8 mouse cellular contexts compared by ENCODE assay signal in the genomic region with DNA sequence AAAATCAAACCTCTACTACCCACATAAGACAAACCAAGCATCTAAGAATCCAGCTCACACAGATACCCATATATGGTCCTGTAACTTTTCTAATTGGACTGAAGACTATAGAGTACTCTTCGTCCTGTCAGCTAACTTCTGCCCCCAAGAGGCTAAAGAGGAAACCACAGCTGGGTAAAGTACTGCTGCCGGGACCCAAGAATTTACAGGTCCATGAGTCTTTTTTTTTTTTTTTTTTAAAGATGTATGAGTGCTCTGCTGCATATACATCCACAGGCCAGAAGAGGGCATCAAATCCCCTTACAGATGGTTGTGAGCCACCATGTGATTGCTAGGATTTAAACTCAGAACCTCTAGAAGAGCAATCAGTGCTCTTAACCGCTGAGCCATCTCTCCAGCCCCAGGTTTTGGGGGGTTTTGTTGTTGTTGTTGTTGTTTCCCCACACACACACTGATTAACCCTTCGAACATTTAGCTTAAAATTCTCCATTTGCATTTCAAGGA. TPM values are rescaled to one million over a fixed set of nuclear protein-coding genes. Genes with fewer than 3 reads are reported as not detected.
A peak's percentile ranks its signal among the peaks of the same experiment; 100 is the strongest.
DNase-seq lines count a peak whose midpoint lies in the region; ATAC-seq lines count a peak whose summit lies in the region.

No protein-coding gene starts in this region.

- H3K9ac ChIP-seq in hindbrain, embryonic 16.5 days (ENCODE audit: low read depth, low read length): no peak overlapping the region

- peaks cover 12% of the 10 kb centered on the region for H3K4me1 ChIP-seq in hindbrain, embryonic 16.5 days (ENCODE audit: control insufficient read depth, insufficient read depth, low read depth, low read length)

- under 1% methylated on average over 4 of the region's 4 CpGs for WGBS in hindbrain, embryonic 16.5 days

- H3K4me2 ChIP-seq in hindbrain, embryonic 16.5 days (ENCODE audit: low read length): peak overlapping the region; percentile 75

- ATAC-seq in hindbrain, embryonic 16.5 days: peak; percentile 25

- no peaks in the 10 kb centered on the region for H3K27me3 ChIP-seq in hindbrain, embryonic 16.5 days (replicated peaks; ENCODE audit: control insufficient read depth, insufficient read depth, low read length)

- no peaks in the 10 kb centered on the region for H3K9me3 ChIP-seq in hindbrain, embryonic 16.5 days (ENCODE audit: control insufficient read depth, low read length)

- peak overlapping the region; percentile 83 for H3K27ac ChIP-seq in hindbrain, embryonic 16.5 days (ENCODE audit: low read depth, low read length)

- H3K4me3 ChIP-seq in hindbrain, embryonic 16.5 days (ENCODE audit: low read length): peak overlapping the region; percentile 74

- H3K36me3 ChIP-seq in hindbrain, embryonic 16.5 days (ENCODE audit: control insufficient read depth, insufficient read depth, low read length): peaks cover 10% of the 10 kb centered on the region; the same call in 1 of the 2 replicates

- DNase-seq in ZHBTc4 (ENCODE audit: low read depth, low spot score): peak; percentile 92
- peak; percentile 46 to 61 for DNase-seq in cerebellum, postnatal 36 days
- DNase-seq in gastrocnemius, adult 18-20 months (ENCODE audit: low spot score): peak; percentile 66
- DNase-seq in left cerebral cortex, adult 18-20 months (ENCODE audit: low spot score in 2 of 2): peak; percentile 53 to 54
- DNase-seq in lung, postnatal 4 days: peak; percentile 77 to 89
- peak; percentile 70 for DNase-seq in right cerebral cortex, adult 18-20 months
- DNase-seq in urinary bladder, postnatal 25 days (ENCODE audit: low spot score): peak; percentile 62

RNA-seq across cellular contexts. Expression of gene Mettl17, which starts 1.1 kb away (rescaled TPM):
- 10 to 100 TPM; 12.2 to 19.5 TPM for total RNA-seq in gastrocnemius, adult 18-20 months (2021)
- polyA plus RNA-seq in hindbrain, embryonic 16.5 days (2015; fragmentation: Nextera tagmentation; extraction: Ambion mirVana): 80.4 and 88.1 TPM in 2 replicates
- total RNA-seq in left cerebral cortex, adult 18-20 months (2021): 10 to 100 TPM; 27.3 to 31.7 TPM

RNA-seq across cellular contexts. Expression of gene Slc39a2, which starts 9.1 kb away (rescaled TPM):
- under 1 TPM; 0.33 to 0.57 TPM for total RNA-seq in gastrocnemius, adult 18-20 months (2021)
- polyA plus RNA-seq in hindbrain, embryonic 16.5 days (2015; fragmentation: Nextera tagmentation; extraction: Ambion mirVana): 1.5 and 1.9 TPM in 2 replicates
- 1 to 10 TPM; 6.8 to 7.0 TPM for total RNA-seq in left cerebral cortex, adult 18-20 months (2021)

RNA-seq across cellular contexts. Expression of gene Ear6, which starts 30.1 kb away (rescaled TPM):
- not detected for total RNA-seq in gastrocnemius, adult 18-20 months (2021)
- polyA plus RNA-seq in hindbrain, embryonic 16.5 days (2015; fragmentation: Nextera tagmentation; extraction: Ambion mirVana): not detected in 2 replicates
- total RNA-seq in left cerebral cortex, adult 18-20 months (2021): not detected

RNA-seq across cellular contexts. Expression of gene Ndrg2, which starts 30.4 kb away (rescaled TPM):
- 1,000 to 10,000 TPM; 1,941 to 1,973 TPM for total RNA-seq in gastrocnemius, adult 18-20 months (2021)
- polyA plus RNA-seq in hindbrain, embryonic 16.5 days (2015; fragmentation: Nextera tagmentation; extraction: Ambion mirVana): 338 and 429 TPM in 2 replicates
- total RNA-seq in left cerebral cortex, adult 18-20 months (2021): 100 to 1,000 TPM; 745 to 825 TPM

RNA-seq across cellular contexts. Expression of gene Tppp2, which starts 34.6 kb away (rescaled TPM):
- total RNA-seq in gastrocnemius, adult 18-20 months (2021): 1 to 10 TPM; 2.2 to 2.7 TPM
- polyA plus RNA-seq in hindbrain, embryonic 16.5 days (2015; fragmentation: Nextera tagmentation; extraction: Ambion mirVana): not detected in 2 replicates
- total RNA-seq in left cerebral cortex, adult 18-20 months (2021): not detected

Comparison
In these comparisons a context has a peak if more than half of its experiments do, and no peak if none do; other contexts are left out.
1. Peak in every context shown above with its lines: DNase-seq, ATAC-seq, H3K4me3 ChIP-seq and H3K27ac ChIP-seq.
2. RNA of gene Slc39a2, which starts 9.1 kb away (total RNA-seq): 6.8 to 7.0 TPM in left cerebral cortex, adult 18-20 months; 0.33 to 0.57 TPM in gastrocnemius, adult 18-20 months; every median in the first group is over 4 times any median in the second.